Mouse (Mus musculus) brain, embryonic 14.5 days (tissue): Measurements from ENCODE around the gene Tent5c.

Experiments used
- CTCF ChIP-seq: fragments of 200-500 bp; IDR thresholded peaks from 2 replicates; pipeline ENCODE4 v1.5.1; 2012; ENCODE audit warnings: inconsistent platforms, mild to moderate bottlenecking, moderate library complexity, borderline replicate concordance; ENCODE audit not compliant: insufficient read depth, insufficient read length; ENCODE audit errors: extremely low read depth
- POLR2A ChIP-seq: fragments of 200-500 bp; IDR thresholded peaks from 2 replicates; pipeline ENCODE4 v1.6.1; 2012; ENCODE audit warnings: mild to moderate bottlenecking, inconsistent platforms, borderline replicate concordance; ENCODE audit not compliant: poor library complexity, insufficient read depth, insufficient read length, severe bottlenecking; ENCODE audit errors: extremely low read depth

DNA sequence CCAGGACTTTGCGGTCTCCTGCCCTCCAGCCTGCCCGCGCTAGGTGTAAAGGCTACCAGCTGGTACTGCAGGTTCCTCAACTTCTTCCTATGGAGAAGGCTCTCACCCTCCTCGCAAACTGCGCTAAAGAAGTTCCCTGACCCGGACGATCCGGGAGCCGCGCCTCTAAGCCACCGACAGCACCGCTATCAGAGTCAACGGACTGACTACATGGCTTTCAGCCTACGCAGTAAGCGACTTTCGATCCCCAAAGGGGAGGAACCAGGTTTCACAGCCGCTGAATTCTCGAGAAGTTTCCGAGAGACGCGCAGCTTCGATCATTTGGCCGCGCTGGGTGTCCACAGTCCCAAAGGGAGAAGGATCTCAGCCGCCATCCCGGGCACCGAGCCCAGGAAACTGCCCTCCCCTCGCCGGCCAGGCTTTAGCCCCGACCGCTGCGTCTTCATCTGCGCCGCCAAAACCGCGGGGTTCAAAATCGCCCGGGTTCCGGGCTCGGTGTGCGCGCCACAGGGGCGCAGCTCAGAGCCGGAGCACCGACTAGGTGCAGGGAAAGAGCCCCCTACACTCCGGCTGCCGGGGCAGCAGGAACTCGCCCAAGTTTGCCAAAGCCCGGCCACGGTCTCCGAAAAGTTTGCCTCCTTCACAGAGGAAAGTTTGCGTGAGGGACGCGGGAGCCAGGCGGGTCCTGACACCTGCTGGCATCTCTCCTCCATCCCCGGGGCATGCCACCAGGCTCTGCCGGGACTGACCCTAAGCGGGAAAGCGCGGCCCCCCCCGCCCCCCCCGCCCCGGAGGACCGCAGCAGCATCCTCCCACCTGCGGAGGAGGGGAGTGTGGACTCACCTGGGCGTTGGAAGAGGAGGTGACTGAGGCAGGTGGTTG lies 632 bp downstream of the Tent5c start:
- TF ChIP-seq CTCF, result no peak
- TF ChIP-seq POLR2A, result no peak
